Mouse (Mus musculus): ENCODE data around the gene Ccn2. TPM values are rescaled to one million over a fixed set of nuclear protein-coding genes. Genes with fewer than 3 reads are reported as not detected.

Ccn2 gene
- not detected for total RNA-seq (2023)

GRCm38 (mm10) chr10:24595250-24596002 lies at the start of gene Ccn2:
TSS of gene Ccn2 (plus strand) at chr10:24595442.

Other genes with a start within 250 kb of the Ccn2 start
- 7.4 TPM for gene Enpp1, start 116.7 kb downstream of the Ccn2 start, total RNA-seq (2023)
- gene Enpp3, start 247.4 kb downstream of the Ccn2 start, total RNA-seq (2023) = not detected

All from CD4-positive naive resting alpha-beta T cell, adult 76 days (primary cell).